Mouse (Mus musculus): ENCODE data around the gene 2010300C02Rik. TPM values are rescaled to one million over a fixed set of nuclear protein-coding genes. Genes with fewer than 3 reads are reported as not detected.

Gene 2010300C02Rik
- polyA plus RNA-seq, 1 experiment from 2014 or later: 0.68 TPM

DNA sequence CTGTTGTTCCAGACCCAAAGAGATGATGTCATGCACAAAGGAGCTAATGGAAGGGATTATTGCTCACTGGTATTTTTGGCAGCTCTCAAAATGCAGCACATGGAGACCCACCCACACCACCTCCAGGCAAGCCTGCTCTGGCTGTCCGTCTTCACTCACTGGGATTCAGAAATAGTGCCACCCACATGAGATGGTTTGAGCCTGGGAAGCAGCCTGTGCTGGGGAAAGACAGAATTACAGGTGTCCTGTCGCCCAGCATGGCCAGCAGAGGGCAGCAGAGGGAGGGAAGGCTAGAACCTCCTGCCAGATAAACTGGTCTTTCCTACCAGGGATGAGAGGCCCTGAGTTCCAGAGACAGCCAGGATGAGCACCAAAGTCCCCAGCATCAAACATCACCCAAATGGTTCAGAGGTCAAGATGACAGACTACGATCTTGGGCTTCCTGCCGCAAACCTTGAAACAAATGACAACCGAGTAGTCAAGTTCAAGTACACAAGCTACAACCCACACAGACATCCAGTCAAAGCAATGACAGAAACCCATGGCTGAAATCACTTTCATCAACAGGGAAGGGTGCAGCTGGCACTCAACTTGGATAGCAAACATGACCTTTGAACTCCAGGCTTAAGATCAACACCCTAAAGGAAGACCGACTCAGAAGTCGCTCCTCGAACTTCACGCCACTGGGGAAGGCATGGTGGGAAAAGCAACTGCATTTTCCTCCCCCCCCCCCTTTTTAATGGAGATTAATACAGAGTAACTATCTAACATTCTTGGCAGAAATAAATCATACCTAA, 41.4 kb downstream of the 2010300C02Rik start:
- no peaks in the 10 kb centered on the region for H3K27me3 ChIP-seq (ENCODE audit: poor library complexity, severe bottlenecking)
- no peak overlapping the region for H3K27ac ChIP-seq
- peak; percentile 82 for DNase-seq (ENCODE audit: extremely low spot score, low spot score)
- H3K4me1 ChIP-seq: no peaks in the 10 kb centered on the region
- no peaks in the 10 kb centered on the region for H3K9me3 ChIP-seq
- H3K36me3 ChIP-seq (replicated peaks): no peaks in the 10 kb centered on the region
- no peak overlapping the region for H3K4me3 ChIP-seq
- 73% methylated on average over 9 of the region's 9 CpGs for WGBS

DNA sequence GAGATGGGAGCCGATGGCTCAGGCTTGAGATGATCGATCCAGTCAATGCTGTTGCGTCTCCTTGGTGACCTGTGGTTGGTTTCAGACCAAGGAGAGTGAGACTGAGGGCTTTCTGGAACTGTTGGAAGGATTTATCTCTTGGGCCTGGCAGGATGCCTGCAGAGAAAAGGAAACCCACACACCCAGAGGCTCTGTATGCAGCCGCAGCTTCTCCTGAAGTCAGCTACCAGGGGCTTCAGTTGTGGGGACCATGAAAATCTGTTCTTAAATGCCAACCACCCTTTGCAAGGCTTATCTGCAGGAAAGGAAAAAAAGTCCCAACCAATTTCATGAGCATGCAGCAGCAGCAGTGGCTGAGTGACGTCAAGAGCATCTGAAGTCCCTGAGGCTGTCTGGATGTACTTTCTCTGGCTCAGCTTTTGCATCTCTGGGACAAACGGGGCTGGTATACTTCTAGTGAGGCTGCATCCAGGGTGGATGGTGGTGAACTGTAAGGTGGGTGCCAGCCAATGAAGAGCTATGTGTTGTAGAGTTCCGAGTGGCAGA, 42.8 kb downstream of the 2010300C02Rik start:
- no peak for DNase-seq (ENCODE audit: extremely low spot score, low spot score)
- Histone ChIP-seq H3K27ac (no peak overlapping the region), H3K4me3 (no peak overlapping the region), H3K36me3 (replicated peaks) (no peaks in the 10 kb centered on the region), H3K9me3 (no peaks in the 10 kb centered on the region), H3K4me1 (no peaks in the 10 kb centered on the region), H3K27me3 (ENCODE audit: poor library complexity, severe bottlenecking) (no peaks in the 10 kb centered on the region)
- WGBS: 88% methylated on average over 7 of the region's 7 CpGs

DNA sequence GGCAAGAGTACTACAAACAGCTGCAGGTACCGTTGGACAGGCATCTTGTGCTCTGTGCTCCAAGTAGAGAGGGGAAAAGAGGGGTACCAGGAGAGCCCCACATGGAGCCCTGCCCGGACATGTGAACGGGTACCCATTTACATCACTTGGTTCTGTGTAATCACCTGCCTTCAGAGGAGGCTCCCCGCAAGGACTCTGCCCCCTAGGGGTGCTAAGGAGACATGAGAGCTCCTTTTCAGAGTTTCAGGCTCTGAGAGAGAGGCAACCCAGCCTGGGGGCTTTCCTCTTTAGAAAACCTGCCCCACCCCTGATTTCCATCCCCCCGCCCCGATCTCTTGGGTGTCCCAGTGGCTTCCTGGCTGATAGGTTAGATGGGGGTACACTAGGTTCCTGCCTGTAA, 44.4 kb downstream of the 2010300C02Rik start:
- DNase-seq (ENCODE audit: extremely low spot score, low spot score): no peak
- no peaks in the 10 kb centered on the region for H3K4me1 ChIP-seq
- no peak overlapping the region for H3K4me3 ChIP-seq
- no peak overlapping the region for H3K27ac ChIP-seq
- WGBS: 69% methylated on average over 6 of the region's 6 CpGs
- H3K27me3 ChIP-seq (ENCODE audit: poor library complexity, severe bottlenecking): no peaks in the 10 kb centered on the region
- H3K9me3 ChIP-seq: no peaks in the 10 kb centered on the region
- H3K36me3 ChIP-seq (replicated peaks): no peaks in the 10 kb centered on the region

DNA sequence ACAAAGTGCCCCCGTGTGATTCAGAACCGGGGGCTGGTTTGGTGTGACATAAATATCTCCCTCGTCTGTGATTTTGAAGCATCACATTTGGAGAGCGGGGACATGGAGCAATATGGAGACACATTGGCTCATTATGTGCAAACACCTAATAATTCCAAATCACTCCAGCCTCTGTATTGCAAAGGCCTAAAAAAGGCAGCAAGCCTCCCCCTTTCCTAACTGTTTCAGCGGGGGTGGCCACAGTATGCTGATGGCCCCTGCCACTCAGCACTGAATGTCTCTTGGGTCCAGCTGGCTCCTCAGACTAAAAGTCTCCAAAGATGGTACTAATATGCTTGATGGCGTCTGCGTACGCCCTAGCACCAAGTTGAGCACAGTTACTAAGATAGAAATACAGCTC, 45.6 kb downstream of the 2010300C02Rik start:
- WGBS: 95% methylated on average over 8 of the region's 8 CpGs
- H3K27ac ChIP-seq: no peak overlapping the region

DNA sequence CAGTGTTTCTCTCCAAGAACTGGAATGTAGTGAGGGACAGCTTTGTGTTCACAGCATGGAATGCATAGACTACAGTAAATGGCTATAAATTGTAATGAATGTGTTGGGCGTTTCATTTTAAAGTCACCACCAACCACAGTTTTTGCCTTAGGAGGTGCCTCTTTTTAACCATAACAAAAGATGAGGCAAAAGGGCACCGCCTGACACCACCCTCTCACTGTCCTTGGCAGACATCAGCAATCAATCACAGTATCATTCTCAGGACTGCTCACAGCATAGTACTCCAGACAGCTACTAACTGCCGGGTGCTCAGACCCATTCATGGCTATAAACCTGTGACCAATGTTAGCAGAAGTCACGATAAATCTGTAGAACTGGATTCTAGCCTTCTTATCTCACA, 48.6 kb downstream of the 2010300C02Rik start:
- Histone ChIP-seq H3K9me3 (no peaks in the 10 kb centered on the region), H3K27ac (no peak overlapping the region), H3K27me3 (ENCODE audit: poor library complexity, severe bottlenecking) (no peaks in the 10 kb centered on the region), H3K36me3 (replicated peaks) (no peaks in the 10 kb centered on the region), H3K4me1 (0 out of 2 replicates have a peak, but pooled peaks cover 3% of the 10 kb centered on the region), H3K4me3 (no peak overlapping the region)
- no peak for DNase-seq (ENCODE audit: extremely low spot score, low spot score)
- WGBS: 71% methylated on average over 4 of the region's 4 CpGs

More for the DNA sequence above, 45.6 kb downstream of the 2010300C02Rik start:
- no peak overlapping the region for H3K4me3 ChIP-seq
- no peaks in the 10 kb centered on the region for H3K36me3 ChIP-seq (replicated peaks)
- H3K27me3 ChIP-seq (ENCODE audit: poor library complexity, severe bottlenecking): no peaks in the 10 kb centered on the region
- H3K9me3 ChIP-seq: no peaks in the 10 kb centered on the region
- no peaks in the 10 kb centered on the region for H3K4me1 ChIP-seq
- DNase-seq (ENCODE audit: extremely low spot score, low spot score): no peak

DNA sequence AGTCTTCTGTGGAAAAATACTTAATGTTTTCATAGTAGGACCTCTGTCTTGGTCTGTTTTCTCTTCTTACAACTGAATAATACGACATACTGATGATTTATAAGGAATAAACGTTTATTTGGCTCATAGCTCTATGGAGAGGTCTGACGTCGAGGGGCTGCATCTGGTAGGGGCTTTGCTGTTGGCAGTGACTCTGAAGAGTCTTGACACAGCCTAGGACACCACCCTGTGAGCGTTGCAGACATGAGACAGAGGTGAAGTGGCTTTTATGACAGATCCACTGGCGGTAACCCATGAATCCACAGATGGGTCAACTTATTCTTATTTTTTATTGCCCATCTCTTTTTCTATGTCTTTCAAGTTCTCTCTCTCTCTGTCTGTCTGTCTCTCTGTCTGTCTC, 52.5 kb downstream of the 2010300C02Rik start:
- H3K9me3 ChIP-seq: no peaks in the 10 kb centered on the region
- no peak overlapping the region for H3K4me3 ChIP-seq
- no peak overlapping the region for H3K27ac ChIP-seq
- peaks cover 15% of the 10 kb centered on the region for H3K4me1 ChIP-seq
- 84% methylated on average over 6 of the region's 6 CpGs for WGBS
- no peaks in the 10 kb centered on the region for H3K27me3 ChIP-seq (ENCODE audit: poor library complexity, severe bottlenecking)
- no peaks in the 10 kb centered on the region for H3K36me3 ChIP-seq (replicated peaks)
- no peak for DNase-seq (ENCODE audit: extremely low spot score, low spot score)

DNA sequence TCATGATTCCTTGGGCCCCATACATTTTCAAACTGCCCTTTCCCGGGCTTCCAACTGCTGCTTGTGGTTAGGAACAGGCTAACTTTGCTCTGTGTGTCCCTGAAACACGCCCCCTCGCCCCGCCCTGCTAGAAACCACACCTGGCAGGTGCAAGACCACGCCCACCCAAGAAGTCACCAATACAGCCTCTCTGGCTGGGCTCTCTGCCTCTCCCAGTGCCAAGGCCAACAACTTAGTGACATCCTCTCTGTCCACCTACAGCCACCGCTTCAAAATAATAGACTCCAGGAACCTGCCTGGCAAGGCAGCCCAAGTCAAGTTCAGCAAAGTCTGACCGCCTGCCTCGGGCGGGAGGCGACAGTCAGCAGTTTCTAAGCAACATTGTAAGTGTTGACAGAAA, 53.3 kb downstream of the 2010300C02Rik start:
- no peaks in the 10 kb centered on the region for H3K9me3 ChIP-seq
- no peaks in the 10 kb centered on the region for H3K27me3 ChIP-seq (ENCODE audit: poor library complexity, severe bottlenecking)
- DNase-seq (ENCODE audit: extremely low spot score, low spot score): no peak
- no peaks in the 10 kb centered on the region for H3K36me3 ChIP-seq (replicated peaks)
- H3K4me1 ChIP-seq: peaks cover 15% of the 10 kb centered on the region
- H3K27ac ChIP-seq: no peak overlapping the region
- WGBS: 74% methylated on average over 10 of the region's 10 CpGs
- no peak overlapping the region for H3K4me3 ChIP-seq

DNA sequence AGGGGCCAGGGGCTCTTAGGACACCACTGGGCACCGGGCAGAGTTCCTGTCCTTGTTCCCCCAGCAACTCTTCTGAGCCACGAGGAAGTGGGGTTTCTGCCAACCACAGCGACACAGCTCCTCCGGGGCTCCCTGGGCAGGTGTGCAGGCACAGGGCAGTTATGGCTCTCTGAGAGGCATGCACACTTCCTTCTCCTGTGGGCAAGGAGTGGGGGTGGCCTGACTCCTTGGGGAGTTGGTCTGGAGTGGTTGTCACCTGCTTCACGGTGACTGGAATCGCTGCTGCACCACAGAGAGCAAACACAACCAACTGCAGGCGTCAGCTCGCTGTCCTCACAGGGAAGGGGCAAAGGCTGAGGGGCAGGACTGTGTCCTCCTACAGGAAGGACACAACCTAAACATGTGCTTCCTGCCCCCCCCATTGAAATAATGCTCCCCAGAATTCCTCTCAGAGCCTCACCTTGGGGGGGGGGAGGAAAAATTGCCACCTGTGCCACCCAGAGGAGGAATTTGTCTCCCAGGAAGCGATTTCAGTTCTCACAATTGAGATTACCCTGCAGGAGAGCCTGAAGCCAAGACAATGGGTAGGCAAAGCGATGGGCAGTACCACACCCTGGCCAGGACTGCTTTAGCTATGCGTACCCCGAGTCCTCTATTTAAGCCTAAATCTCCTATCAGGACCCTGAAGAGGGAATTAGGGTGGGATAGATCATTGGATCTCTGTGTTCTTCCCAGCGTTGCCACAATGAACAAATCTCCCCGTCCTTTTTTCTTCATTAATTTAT, 54.2 kb downstream of the 2010300C02Rik start:
- WGBS: 51% methylated on average over 14 of the region's 14 CpGs
- peaks cover 15% of the 10 kb centered on the region for H3K4me1 ChIP-seq
- H3K36me3 ChIP-seq (replicated peaks): no peaks in the 10 kb centered on the region
- H3K4me3 ChIP-seq: no peak overlapping the region
- DNase-seq (ENCODE audit: extremely low spot score, low spot score): no peak
- H3K27ac ChIP-seq: no peak overlapping the region
- H3K27me3 ChIP-seq (ENCODE audit: poor library complexity, severe bottlenecking): no peaks in the 10 kb centered on the region
- no peaks in the 10 kb centered on the region for H3K9me3 ChIP-seq

DNA sequence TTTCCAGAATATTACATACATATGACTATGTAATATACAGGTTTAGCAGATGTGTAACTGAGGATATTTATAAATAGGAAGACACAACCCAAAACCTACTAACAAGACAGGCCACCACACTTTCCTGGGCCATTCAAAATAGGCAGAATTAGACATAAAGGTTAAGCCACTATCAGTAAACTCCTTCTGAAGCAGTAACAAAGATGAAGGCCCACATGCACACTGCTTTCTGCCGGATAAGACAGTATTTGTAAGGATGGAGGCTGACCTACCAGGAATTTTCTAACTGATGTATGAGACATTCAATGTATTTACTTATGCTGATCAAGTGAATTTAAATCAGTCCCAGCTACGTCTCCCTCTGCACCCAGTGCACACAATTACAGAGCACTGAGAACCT, 55.4 kb downstream of the 2010300C02Rik start:
- Histone ChIP-seq H3K9me3 (no peaks in the 10 kb centered on the region), H3K4me1 (peaks cover 15% of the 10 kb centered on the region), H3K27me3 (ENCODE audit: poor library complexity, severe bottlenecking) (no peaks in the 10 kb centered on the region), H3K36me3 (replicated peaks) (no peaks in the 10 kb centered on the region), H3K4me3 (no peak overlapping the region), H3K27ac (no peak overlapping the region)
- DNase-seq (ENCODE audit: extremely low spot score, low spot score): no peak
- 85% methylated on average over 2 of the region's 2 CpGs for WGBS

DNA sequence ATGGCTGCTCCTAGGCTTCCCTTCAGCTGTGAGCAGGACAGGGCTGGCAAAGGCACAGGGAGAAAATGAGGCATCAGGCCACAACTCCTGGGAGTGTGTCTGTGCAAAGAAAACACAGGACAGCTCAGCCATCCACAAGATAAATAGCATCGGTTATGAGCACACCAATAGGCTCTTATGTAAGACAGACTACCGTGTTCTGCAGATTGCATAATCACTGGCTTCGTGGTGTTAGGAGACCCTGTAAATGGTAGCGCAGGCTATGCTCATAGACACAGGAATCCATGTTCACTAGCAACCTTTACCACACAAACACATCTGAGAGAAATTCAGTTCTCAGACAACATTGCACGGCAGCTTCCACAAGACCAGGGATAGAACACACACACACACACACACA, 56.3 kb downstream of the 2010300C02Rik start:
- H3K27me3 ChIP-seq (ENCODE audit: poor library complexity, severe bottlenecking): no peaks in the 10 kb centered on the region
- H3K4me3 ChIP-seq: no peak overlapping the region
- no peak overlapping the region for H3K27ac ChIP-seq
- WGBS: 92% methylated on average over 5 of the region's 5 CpGs
- H3K36me3 ChIP-seq (replicated peaks): no peaks in the 10 kb centered on the region
- H3K4me1 ChIP-seq: peaks cover 15% of the 10 kb centered on the region
- no peaks in the 10 kb centered on the region for H3K9me3 ChIP-seq
- DNase-seq (ENCODE audit: extremely low spot score, low spot score): no peak

DNA sequence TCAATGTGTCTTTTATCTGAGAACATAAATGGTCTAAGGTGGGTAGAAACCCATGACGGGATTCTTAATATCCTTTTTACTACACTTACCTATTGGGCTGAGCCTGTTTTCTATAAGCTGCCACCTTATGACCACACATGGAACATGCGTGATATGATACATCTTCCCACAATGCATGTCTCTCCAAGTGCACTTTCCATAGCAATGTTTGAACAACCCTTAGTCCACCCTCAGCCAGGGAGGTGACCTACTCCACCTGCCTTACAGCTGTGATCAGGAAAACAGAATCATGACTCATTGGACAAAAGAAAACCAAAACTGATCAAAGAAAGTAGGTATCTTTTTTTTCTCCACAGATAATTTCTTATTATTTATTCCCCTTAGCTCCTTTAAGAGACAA, 63.9 kb downstream of the 2010300C02Rik start:
- Histone ChIP-seq H3K27ac (no peak overlapping the region), H3K9me3 (peaks cover 9% of the 10 kb centered on the region), H3K36me3 (replicated peaks) (no peaks in the 10 kb centered on the region), H3K4me3 (no peak overlapping the region), H3K4me1 (no peaks in the 10 kb centered on the region), H3K27me3 (ENCODE audit: poor library complexity, severe bottlenecking) (no peaks in the 10 kb centered on the region)
- DNase-seq (ENCODE audit: extremely low spot score, low spot score): no peak
- 95% methylated on average over 2 of the region's 2 CpGs for WGBS

GRCm38 (mm10) chr1:37653992-37654391, 65.9 kb downstream of the 2010300C02Rik start:
- Histone ChIP-seq H3K4me1 (no peaks in the 10 kb centered on the region), H3K36me3 (replicated peaks) (no peaks in the 10 kb centered on the region)

GRCm38 (mm10) chr1:37647066-37647465, 72.8 kb downstream of the 2010300C02Rik start:
- Histone ChIP-seq H3K27ac (no peak overlapping the region), H3K4me1 (no peaks in the 10 kb centered on the region), H3K9me3 (no peaks in the 10 kb centered on the region), H3K27me3 (ENCODE audit: poor library complexity, severe bottlenecking) (no peaks in the 10 kb centered on the region), H3K36me3 (replicated peaks) (no peaks in the 10 kb centered on the region), H3K4me3 (no peak overlapping the region)
- DNase-seq (ENCODE audit: extremely low spot score, low spot score): no peak
- WGBS: 84% methylated on average over 10 of the region's 10 CpGs

More at GRCm38 (mm10) chr1:37653992-37654391, 65.9 kb downstream of the 2010300C02Rik start:
- 75% methylated on average over 5 of the region's 5 CpGs for WGBS
- no peak overlapping the region for H3K27ac ChIP-seq
- no peak for DNase-seq (ENCODE audit: extremely low spot score, low spot score)
- no peaks in the 10 kb centered on the region for H3K27me3 ChIP-seq (ENCODE audit: poor library complexity, severe bottlenecking)
- H3K9me3 ChIP-seq: peaks cover 9% of the 10 kb centered on the region
- no peak overlapping the region for H3K4me3 ChIP-seq
